Mouse (Mus musculus): ENCODE data around the gene Tex101. TPM values are rescaled to one million over a fixed set of nuclear protein-coding genes. Genes with fewer than 3 reads are reported as not detected.

Tex101 gene
- not detected for polyA plus RNA-seq (2014; fragmentation: Illumina TruSeq; extraction: RNeasy Lipid Tissue Mini Kit (QIAGEN cat#74804); ENCODE audit: low read depth, low replicate concordance)

DNA sequence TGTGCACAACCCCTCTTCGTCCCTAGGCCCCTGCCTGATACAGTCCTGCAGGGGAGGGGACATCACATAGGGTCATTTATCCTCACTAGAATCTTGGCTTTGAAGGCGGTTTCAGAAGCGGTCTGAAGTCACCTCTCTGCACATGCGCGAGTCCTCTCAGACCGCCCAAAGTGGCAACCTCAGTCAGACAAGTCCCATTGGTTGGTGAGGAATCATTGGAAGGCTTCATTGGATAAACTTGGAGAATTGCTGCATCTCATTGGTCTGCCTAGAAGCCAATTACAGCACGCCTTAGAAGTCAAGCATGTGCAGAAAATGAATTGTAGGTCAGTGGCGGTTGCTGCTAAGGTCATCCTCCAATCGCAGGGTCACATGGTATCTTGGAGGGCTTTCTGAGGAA, at the start of gene Tex101:
Tex101 (minus strand) TSS at position 101 of the 400 bp plus-strand sequence.

DNA sequence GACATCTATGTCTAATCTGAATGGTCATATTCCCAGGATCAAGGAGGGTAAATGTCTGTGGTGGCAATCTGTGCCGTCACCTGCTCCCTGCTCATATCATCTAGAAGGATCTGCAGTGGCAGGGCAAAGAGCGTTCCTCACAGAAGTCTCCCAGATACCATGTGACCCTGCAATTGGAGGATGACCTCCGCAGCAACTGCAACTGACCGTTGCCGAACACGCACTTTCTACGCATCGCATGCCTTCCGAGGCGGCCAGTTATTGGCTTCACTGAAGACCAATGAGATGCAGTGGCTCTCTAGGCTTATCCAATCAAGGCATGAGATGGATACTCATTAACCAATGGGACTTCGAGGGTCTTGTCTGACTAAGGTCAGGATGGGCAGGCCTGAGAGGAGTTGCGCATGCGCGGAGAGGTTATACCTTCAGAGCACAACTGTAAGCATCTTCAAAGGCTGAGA, 32.4 kb upstream of the Tex101 start, which contains the start of gene BC049730:
BC049730 (plus strand) TSS at position 411 of the 461 bp plus-strand sequence.

DNA sequence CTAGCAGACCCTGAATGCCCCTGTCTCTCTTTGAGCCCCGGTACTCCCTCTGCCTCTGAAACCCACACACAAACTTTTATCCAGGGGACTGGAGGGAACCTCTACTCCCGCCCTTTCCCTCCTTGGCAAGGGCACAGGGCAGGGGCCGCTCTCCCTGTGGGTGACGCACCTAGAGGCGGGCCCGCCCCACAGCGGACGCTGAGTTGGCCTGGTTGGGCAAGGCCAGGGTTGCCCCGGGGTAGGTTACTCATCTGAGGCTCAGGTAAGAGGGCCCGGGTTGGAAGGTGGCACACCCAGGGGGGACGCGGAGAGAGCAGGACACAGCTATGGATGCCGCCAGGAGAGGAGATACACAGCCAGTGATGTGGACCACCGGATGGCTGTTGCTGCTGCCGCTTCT, 40.2 kb downstream of the Tex101 start, which contains the start of gene Lypd3:
Lypd3 (plus strand) TSS at position 287 of the 400 bp plus-strand sequence.

Other genes with a start within 250 kb of the Tex101 start
- not detected for gene Irgc1, start 224.4 kb downstream of the Tex101 start, polyA plus RNA-seq (2014; fragmentation: Illumina TruSeq; extraction: RNeasy Lipid Tissue Mini Kit (QIAGEN cat#74804); ENCODE audit: low read depth, low replicate concordance)
- gene Plaur, start 214.2 kb downstream of the Tex101 start, polyA plus RNA-seq (2014; fragmentation: Illumina TruSeq; extraction: RNeasy Lipid Tissue Mini Kit (QIAGEN cat#74804); ENCODE audit: low read depth, low replicate concordance) = 1.0 TPM
- gene Cadm4, start 194.7 kb downstream of the Tex101 start, polyA plus RNA-seq (2014; fragmentation: Illumina TruSeq; extraction: RNeasy Lipid Tissue Mini Kit (QIAGEN cat#74804); ENCODE audit: low read depth, low replicate concordance) = 0.97 TPM
- not detected for gene Zfp428, start 169.7 kb downstream of the Tex101 start, polyA plus RNA-seq (2014; fragmentation: Illumina TruSeq; extraction: RNeasy Lipid Tissue Mini Kit (QIAGEN cat#74804); ENCODE audit: low read depth, low replicate concordance)
- not detected for gene AC161166.1, start 164.2 kb downstream of the Tex101 start, polyA plus RNA-seq (2014; fragmentation: Illumina TruSeq; extraction: RNeasy Lipid Tissue Mini Kit (QIAGEN cat#74804); ENCODE audit: low read depth, low replicate concordance)
- gene Irgq, start 146.0 kb downstream of the Tex101 start, polyA plus RNA-seq (2014; fragmentation: Illumina TruSeq; extraction: RNeasy Lipid Tissue Mini Kit (QIAGEN cat#74804); ENCODE audit: low read depth, low replicate concordance) = 6.2 TPM
- gene Pinlyp, start 130.6 kb downstream of the Tex101 start, polyA plus RNA-seq (2014; fragmentation: Illumina TruSeq; extraction: RNeasy Lipid Tissue Mini Kit (QIAGEN cat#74804); ENCODE audit: low read depth, low replicate concordance) = not detected
- gene Xrcc1, start 130.4 kb downstream of the Tex101 start, polyA plus RNA-seq (2014; fragmentation: Illumina TruSeq; extraction: RNeasy Lipid Tissue Mini Kit (QIAGEN cat#74804); ENCODE audit: low read depth, low replicate concordance) = 0.57 TPM
- 4.1 TPM for gene Ethe1, start 89.1 kb downstream of the Tex101 start, polyA plus RNA-seq (2014; fragmentation: Illumina TruSeq; extraction: RNeasy Lipid Tissue Mini Kit (QIAGEN cat#74804); ENCODE audit: low read depth, low replicate concordance)
- gene Zfp575, start 89.0 kb downstream of the Tex101 start, polyA plus RNA-seq (2014; fragmentation: Illumina TruSeq; extraction: RNeasy Lipid Tissue Mini Kit (QIAGEN cat#74804); ENCODE audit: low read depth, low replicate concordance) = not detected
- gene Phldb3, start 65.9 kb downstream of the Tex101 start, polyA plus RNA-seq (2014; fragmentation: Illumina TruSeq; extraction: RNeasy Lipid Tissue Mini Kit (QIAGEN cat#74804); ENCODE audit: low read depth, low replicate concordance) = not detected
- not detected for gene Lypd3, start 40.1 kb downstream of the Tex101 start, polyA plus RNA-seq (2014; fragmentation: Illumina TruSeq; extraction: RNeasy Lipid Tissue Mini Kit (QIAGEN cat#74804); ENCODE audit: low read depth, low replicate concordance)
- gene BC049730, start 32.6 kb upstream of the Tex101 start, polyA plus RNA-seq (2014; fragmentation: Illumina TruSeq; extraction: RNeasy Lipid Tissue Mini Kit (QIAGEN cat#74804); ENCODE audit: low read depth, low replicate concordance) = not detected
- gene Gm4763, start 50.2 kb upstream of the Tex101 start, polyA plus RNA-seq (2014; fragmentation: Illumina TruSeq; extraction: RNeasy Lipid Tissue Mini Kit (QIAGEN cat#74804); ENCODE audit: low read depth, low replicate concordance) = not detected
- gene Cd177, start 83.6 kb upstream of the Tex101 start, polyA plus RNA-seq (2014; fragmentation: Illumina TruSeq; extraction: RNeasy Lipid Tissue Mini Kit (QIAGEN cat#74804); ENCODE audit: low read depth, low replicate concordance) = not detected
- not detected for gene Ceacam10, start 100.5 kb upstream of the Tex101 start, polyA plus RNA-seq (2014; fragmentation: Illumina TruSeq; extraction: RNeasy Lipid Tissue Mini Kit (QIAGEN cat#74804); ENCODE audit: low read depth, low replicate concordance)
- not detected for gene Gm9844, start 185.5 kb upstream of the Tex101 start, polyA plus RNA-seq (2014; fragmentation: Illumina TruSeq; extraction: RNeasy Lipid Tissue Mini Kit (QIAGEN cat#74804); ENCODE audit: low read depth, low replicate concordance)
- not detected for gene Lypd4, start 193.3 kb upstream of the Tex101 start, polyA plus RNA-seq (2014; fragmentation: Illumina TruSeq; extraction: RNeasy Lipid Tissue Mini Kit (QIAGEN cat#74804); ENCODE audit: low read depth, low replicate concordance)
- gene Dmrtc2, start 193.4 kb upstream of the Tex101 start, polyA plus RNA-seq (2014; fragmentation: Illumina TruSeq; extraction: RNeasy Lipid Tissue Mini Kit (QIAGEN cat#74804); ENCODE audit: low read depth, low replicate concordance) = not detected
- 7.1 TPM for gene Rps19, start 207.7 kb upstream of the Tex101 start, polyA plus RNA-seq (2014; fragmentation: Illumina TruSeq; extraction: RNeasy Lipid Tissue Mini Kit (QIAGEN cat#74804); ENCODE audit: low read depth, low replicate concordance)
- gene Cd79a, start 220.7 kb upstream of the Tex101 start, polyA plus RNA-seq (2014; fragmentation: Illumina TruSeq; extraction: RNeasy Lipid Tissue Mini Kit (QIAGEN cat#74804); ENCODE audit: low read depth, low replicate concordance) = not detected
- gene Arhgef1, start 226.2 kb upstream of the Tex101 start, polyA plus RNA-seq (2014; fragmentation: Illumina TruSeq; extraction: RNeasy Lipid Tissue Mini Kit (QIAGEN cat#74804); ENCODE audit: low read depth, low replicate concordance) = 0.53 TPM